Mouse (Mus musculus) liver, postnatal 0 days (tissue): ENCODE measurements around the gene Tlk1. TPM values are rescaled to one million over a fixed set of nuclear protein-coding genes. Genes with fewer than 3 reads are reported as not detected.

Experiments
- ATAC-seq: fragments of 200-750 bp; cut with Nextera tagmentation; 2 replicates; pipeline ENCODE4 v1.8.0; 2017; ENCODE audit warnings: mild to moderate bottlenecking, moderate library complexity
- DNase-seq: peaks from one replicate; pipeline ENCODE4 v3.0.0-alpha.2; 2016
- H3K27ac ChIP-seq: fragments of 300-500 bp; sonication (generic); 2 replicates; pipeline ENCODE4 v1.5.1; 2014; ENCODE audit warnings: antibody characterized with exemption, moderate library complexity, mild to moderate bottlenecking, low read depth
- H3K27me3 ChIP-seq: fragments of 300-500 bp; sonication (generic); 2 replicates; pipeline ENCODE4 v1.6.1; 2014; ENCODE audit warnings: low read length, control low read depth, mixed read lengths; ENCODE audit not compliant: insufficient read depth
- H3K36me3 ChIP-seq: fragments of 300-500 bp; sonication (generic); replicated peaks from 2 replicates; pipeline ENCODE4 v1.6.1; 2014; ENCODE audit warnings: mild to moderate bottlenecking, control low read depth, low read length, moderate library complexity, mixed read lengths; ENCODE audit not compliant: insufficient read depth
- H3K4me1 ChIP-seq: fragments of 300-500 bp; sonication (generic); 2 replicates; pipeline ENCODE4 v1.6.1; 2014; ENCODE audit warnings: antibody characterized with exemption, mild to moderate bottlenecking, control low read depth; ENCODE audit not compliant: insufficient read depth
- H3K4me2 ChIP-seq: fragments of 300-500 bp; sonication (generic); 2 replicates; pipeline ENCODE4 v1.6.1; 2014; ENCODE audit warnings: low read depth, mild to moderate bottlenecking, low read length, moderate library complexity, mixed read lengths
- H3K4me3 ChIP-seq: fragments of 300-500 bp; sonication (generic); 2 replicates; pipeline ENCODE4 v1.5.1; 2014; ENCODE audit warnings: low read depth, low read length
- H3K9ac ChIP-seq: fragments of 300-500 bp; sonication (generic); replicated peaks from 2 replicates; pipeline ENCODE4 v1.6.1; 2014; ENCODE audit warnings: mild to moderate bottlenecking, moderate library complexity
- H3K9me3 ChIP-seq: fragments of 300-500 bp; sonication (generic); 2 replicates; pipeline ENCODE4 v1.6.1; 2016; ENCODE audit warnings: mild to moderate bottlenecking, control low read depth, low read length, mixed read lengths
- CTCF ChIP-seq: sonication (generic); IDR thresholded peaks from 2 replicates; pipeline ENCODE4 v1.5.1; 2016; ENCODE audit warnings: antibody characterized with exemption, low read depth
- EP300 ChIP-seq: IDR thresholded peaks from 2 replicates; pipeline ENCODE4 v1.6.1; 2016; ENCODE audit warnings: antibody characterized with exemption, low read depth, mild to moderate bottlenecking
- WGBS: fragments of 180-500 bp; shearing (Covaris S2); extraction: QIAGEN DNeasy Blood & Tissue Kit; methylation state at CpG from one replicate; pipeline ENCODE4 v1.1.7; 2014; ENCODE audit not compliant: insufficient replicate concordance; 5-methylcytosine and 5-hydroxymethylcytosine counted together
- polyA plus RNA-seq: library from polyadenylated mRNA; unstranded; fragments of >200 nt; fragmentation: Nextera tagmentation; extraction: Ambion mirVana; gene quantifications from 2 replicates; pipeline ENCODE4 v1.2.1, GENCODE M21; 2015

Gene Tlk1
- polyA plus RNA-seq, 1 experiment from 2014 or later: 25.3 TPM

GRCm38 (mm10) chr2:70700851-70701250 lies 124.7 kb downstream of the Tlk1 start:
- Histone ChIP-seq H3K9me3 (peaks cover 5% of the 10 kb centered on the region), H3K4me1 (0 out of 2 replicates have a peak, but pooled peaks cover 9% of the 10 kb centered on the region), H3K4me3 (no peak overlapping the region), H3K27ac (no peak overlapping the region), H3K36me3 (no peaks in the 10 kb centered on the region), H3K27me3 (no peaks in the 10 kb centered on the region), H3K9ac (no peak overlapping the region), H3K4me2 (no peak overlapping the region)
- 85% methylated on average over 3 of the region's 3 CpGs for WGBS
- ATAC-seq: no peak
- peak; percentile 5 for DNase-seq
- TF ChIP-seq EP300 (no peak), CTCF (no peak)

GRCm38 (mm10) chr2:70695712-70696111 lies 129.8 kb downstream of the Tlk1 start:
- Histone ChIP-seq H3K36me3 (peaks cover 15% of the 10 kb centered on the region), H3K9ac (no peak overlapping the region), H3K27ac (no peak overlapping the region), H3K4me1 (no peaks in the 10 kb centered on the region), H3K4me2 (no peak overlapping the region), H3K4me3 (no peak overlapping the region), H3K9me3 (peaks cover 5% of the 10 kb centered on the region), H3K27me3 (no peaks in the 10 kb centered on the region)
- no peak for ATAC-seq
- TF ChIP-seq EP300 (no peak), CTCF (no peak)
- DNase-seq: no peak
- WGBS: 67% methylated on average over 10 of the region's 10 CpGs

- WGBS: 81% methylated on average over 11 of the region's 11 CpGs
Observed at GRCm38 (mm10) chr2:70690195-70690594, 135.3 kb downstream of the Tlk1 start.

GRCm38 (mm10) chr2:70688454-70689078 lies 137.0 kb downstream of the Tlk1 start:
- H3K4me2 ChIP-seq: no peak overlapping the region
- TF ChIP-seq EP300 (no peak), CTCF (no peak)
- no peaks in the 10 kb centered on the region for H3K4me1 ChIP-seq
- WGBS: 92% methylated on average over 21 of the region's 21 CpGs
- no peaks in the 10 kb centered on the region for H3K27me3 ChIP-seq
- H3K9ac ChIP-seq: no peak overlapping the region
- DNase-seq: no peak
- no peaks in the 10 kb centered on the region for H3K9me3 ChIP-seq
- no peak for ATAC-seq
- H3K36me3 ChIP-seq: peaks cover 72% of the 10 kb centered on the region
- H3K4me3 ChIP-seq: no peak overlapping the region
- H3K27ac ChIP-seq: no peak overlapping the region

More at GRCm38 (mm10) chr2:70690195-70690594, 135.3 kb downstream of the Tlk1 start:
- no peaks in the 10 kb centered on the region for H3K4me1 ChIP-seq
- peaks cover 60% of the 10 kb centered on the region for H3K36me3 ChIP-seq
- no peak for TF ChIP-seq EP300
- TF ChIP-seq CTCF: no peak
- no peak overlapping the region for H3K9ac ChIP-seq
- no peaks in the 10 kb centered on the region for H3K27me3 ChIP-seq
- no peak overlapping the region for H3K27ac ChIP-seq
- H3K4me3 ChIP-seq: no peak overlapping the region
- H3K4me2 ChIP-seq: no peak overlapping the region
- H3K9me3 ChIP-seq: no peaks in the 10 kb centered on the region
- ATAC-seq: no peak
- DNase-seq: no peak

- Histone ChIP-seq H3K27ac (no peak overlapping the region), H3K9ac (no peak overlapping the region), H3K4me1 (no peaks in the 10 kb centered on the region), H3K36me3 (peaks cover 78% of the 10 kb centered on the region), H3K9me3 (no peaks in the 10 kb centered on the region), H3K4me3 (no peak overlapping the region), H3K4me2 (no peak overlapping the region), H3K27me3 (no peaks in the 10 kb centered on the region)
- WGBS: 87% methylated on average over 2 of the region's 2 CpGs
- TF ChIP-seq CTCF: no peak
- TF ChIP-seq EP300: no peak
- DNase-seq (no peak), ATAC-seq (no peak)
Observed at GRCm38 (mm10) chr2:70682324-70682723, 143.2 kb downstream of the Tlk1 start.

- no peak overlapping the region for H3K4me2 ChIP-seq
- no peak overlapping the region for H3K27ac ChIP-seq
- no peak overlapping the region for H3K9ac ChIP-seq
- H3K36me3 ChIP-seq: peaks cover 10% of the 10 kb centered on the region
- 59% methylated on average over 7 of the region's 7 CpGs for WGBS
- H3K4me3 ChIP-seq: no peak overlapping the region
- peaks cover 10% of the 10 kb centered on the region; the same call in 1 of the 2 replicates for H3K4me1 ChIP-seq
- no peaks in the 10 kb centered on the region for H3K27me3 ChIP-seq
- DNase-seq (no peak), ATAC-seq (peak; percentile 67; the same call in 1 of the 2 replicates)
- TF ChIP-seq CTCF: peak; percentile 58
- no peak for TF ChIP-seq EP300
- H3K9me3 ChIP-seq: no peaks in the 10 kb centered on the region
Observed at GRCm38 (mm10) chr2:70673445-70674126, 151.9 kb downstream of the Tlk1 start.
